Mouse (Mus musculus) liver, embryonic 16.5 days (tissue): Measurements from ENCODE around the gene Tgfb2. TPM values are rescaled to one million over a fixed set of nuclear protein-coding genes. Genes with fewer than 3 reads are reported as not detected.

Experiments
- ATAC-seq: fragments of 200-750 bp; cut with Nextera tagmentation; 2 replicates; pipeline ENCODE4 v1.8.0; 2017; ENCODE audit warnings: low read depth, mild to moderate bottlenecking, moderate number of reproducible peaks, moderate library complexity
- H3K27ac ChIP-seq: fragments of 300-500 bp; sonication (generic); 2 replicates; pipeline ENCODE4 v1.5.1; 2014; ENCODE audit warnings: mild to moderate bottlenecking, low read length
- H3K27me3 ChIP-seq: fragments of 300-500 bp; sonication (generic); 2 replicates; pipeline ENCODE4 v1.6.1; 2014; ENCODE audit warnings: low read depth, low read length, mixed read lengths; ENCODE audit not compliant: control insufficient read depth, insufficient read depth
- H3K36me3 ChIP-seq: fragments of 300-500 bp; sonication (generic); 2 replicates; pipeline ENCODE4 v1.6.1; 2014; ENCODE audit warnings: mild to moderate bottlenecking; ENCODE audit not compliant: control insufficient read depth, insufficient read depth
- H3K4me1 ChIP-seq: fragments of 300-500 bp; sonication (generic); 2 replicates; pipeline ENCODE4 v1.6.1; 2014; ENCODE audit warnings: low read depth, low read length, mixed read lengths; ENCODE audit not compliant: control insufficient read depth
- H3K4me2 ChIP-seq: fragments of 300-500 bp; sonication (generic); 2 replicates; pipeline ENCODE4 v1.6.1; 2014; ENCODE audit warnings: low read depth, low read length, mixed read lengths
- H3K4me3 ChIP-seq: fragments of 300-500 bp; sonication (generic); 2 replicates; pipeline ENCODE4 v1.5.1; 2014; ENCODE audit warnings: low read depth, mild to moderate bottlenecking, low read length
- H3K9ac ChIP-seq: fragments of 300-500 bp; sonication (generic); 2 replicates; pipeline ENCODE4 v1.6.1; 2014; ENCODE audit warnings: low read depth, low read length
- H3K9me3 ChIP-seq: fragments of 300-500 bp; sonication (generic); replicated peaks from 2 replicates; pipeline ENCODE4 v1.6.1; 2016; ENCODE audit warnings: low read length; ENCODE audit not compliant: control insufficient read depth
- WGBS: fragments of 180-500 bp; shearing (Covaris S2); extraction: QIAGEN DNeasy Blood & Tissue Kit; methylation state at CpG from one replicate; pipeline ENCODE4 v1.1.7; 2014; ENCODE audit not compliant: insufficient replicate concordance; 5-methylcytosine and 5-hydroxymethylcytosine counted together
- polyA plus RNA-seq: library from polyadenylated mRNA; unstranded; fragments of >200 nt; fragmentation: Nextera tagmentation; extraction: Ambion mirVana; gene quantifications from 2 replicates; pipeline ENCODE4 v1.2.1, GENCODE M21; 2015

Gene Tgfb2
- polyA plus RNA-seq, 1 experiment from 2014 or later: 1.7 TPM

- no peak overlapping the region for H3K27ac ChIP-seq
- no peak overlapping the region for H3K4me2 ChIP-seq
- H3K4me1 ChIP-seq: no peaks in the 10 kb centered on the region
- no peak overlapping the region for H3K4me3 ChIP-seq
- H3K27me3 ChIP-seq: no peaks in the 10 kb centered on the region
- no peak overlapping the region for H3K9ac ChIP-seq
- no peaks in the 10 kb centered on the region for H3K36me3 ChIP-seq
- ATAC-seq: no peak
- H3K9me3 ChIP-seq: no peaks in the 10 kb centered on the region
- WGBS: 76% methylated on average over 2 of the region's 2 CpGs
These were observed 94.4 kb downstream of the Tgfb2 start for GRCm38 (mm10) chr1:186611371-186611770.

GRCm38 (mm10) chr1:186610481-186610880 lies 95.3 kb downstream of the Tgfb2 start:
- Histone ChIP-seq H3K4me3 (no peak overlapping the region), H3K4me2 (no peak overlapping the region), H3K4me1 (no peaks in the 10 kb centered on the region), H3K9ac (no peak overlapping the region), H3K27me3 (no peaks in the 10 kb centered on the region), H3K27ac (no peak overlapping the region), H3K36me3 (no peaks in the 10 kb centered on the region), H3K9me3 (no peaks in the 10 kb centered on the region)
- 59% methylated on average over 5 of the region's 5 CpGs for WGBS
- ATAC-seq: no peak

- no peak overlapping the region for H3K27ac ChIP-seq
- H3K27me3 ChIP-seq: no peaks in the 10 kb centered on the region
- no peak for ATAC-seq
- no peak overlapping the region for H3K4me3 ChIP-seq
- H3K4me2 ChIP-seq: no peak overlapping the region
- no peaks in the 10 kb centered on the region for H3K36me3 ChIP-seq
- H3K9ac ChIP-seq: no peak overlapping the region
- no peaks in the 10 kb centered on the region for H3K9me3 ChIP-seq
- WGBS: 37% methylated on average over 9 of the region's 10 CpGs
- H3K4me1 ChIP-seq: no peaks in the 10 kb centered on the region
These were observed 96.0 kb downstream of the Tgfb2 start for GRCm38 (mm10) chr1:186609793-186610233.

- WGBS: 72% methylated on average over 3 of the region's 3 CpGs
- no peak overlapping the region for H3K4me2 ChIP-seq
- ATAC-seq: no peak
- no peak overlapping the region for H3K27ac ChIP-seq
- H3K9ac ChIP-seq: no peak overlapping the region
- no peaks in the 10 kb centered on the region for H3K9me3 ChIP-seq
- no peak overlapping the region for H3K4me3 ChIP-seq
- no peaks in the 10 kb centered on the region for H3K4me1 ChIP-seq
- no peaks in the 10 kb centered on the region for H3K27me3 ChIP-seq
- no peaks in the 10 kb centered on the region for H3K36me3 ChIP-seq
These were observed 97.7 kb downstream of the Tgfb2 start for GRCm38 (mm10) chr1:186608116-186608515.

- Histone ChIP-seq H3K4me2 (no peak overlapping the region), H3K27me3 (no peaks in the 10 kb centered on the region), H3K4me3 (no peak overlapping the region), H3K9ac (no peak overlapping the region), H3K4me1 (no peaks in the 10 kb centered on the region), H3K9me3 (no peaks in the 10 kb centered on the region), H3K27ac (no peak overlapping the region), H3K36me3 (no peaks in the 10 kb centered on the region)
- 54% methylated on average over 2 of the region's 2 CpGs for WGBS
- ATAC-seq: no peak
These were observed 100.2 kb downstream of the Tgfb2 start for GRCm38 (mm10) chr1:186605635-186606034.

- no peak overlapping the region for H3K4me2 ChIP-seq
- no peak overlapping the region for H3K4me3 ChIP-seq
- no peaks in the 10 kb centered on the region for H3K9me3 ChIP-seq
- ATAC-seq: no peak
- WGBS: 56% methylated on average over 5 of the region's 5 CpGs
- no peak overlapping the region for H3K9ac ChIP-seq
- no peaks in the 10 kb centered on the region for H3K36me3 ChIP-seq
- no peak overlapping the region for H3K27ac ChIP-seq
- no peaks in the 10 kb centered on the region for H3K4me1 ChIP-seq
- no peaks in the 10 kb centered on the region for H3K27me3 ChIP-seq
These were observed 101.7 kb downstream of the Tgfb2 start for GRCm38 (mm10) chr1:186604124-186604523.

- Histone ChIP-seq H3K27me3 (no peaks in the 10 kb centered on the region), H3K27ac (no peak overlapping the region), H3K36me3 (no peaks in the 10 kb centered on the region), H3K9me3 (no peaks in the 10 kb centered on the region), H3K4me3 (no peak overlapping the region), H3K9ac (no peak overlapping the region), H3K4me1 (no peaks in the 10 kb centered on the region), H3K4me2 (no peak overlapping the region)
- WGBS: 47% methylated on average over 2 of the region's 2 CpGs
- no peak for ATAC-seq
These were observed 117.6 kb downstream of the Tgfb2 start for GRCm38 (mm10) chr1:186588226-186588625.

GRCm38 (mm10) chr1:186587065-186587804 lies 118.6 kb downstream of the Tgfb2 start:
- no peak for ATAC-seq
- Histone ChIP-seq H3K9ac (no peak overlapping the region), H3K27me3 (no peaks in the 10 kb centered on the region), H3K36me3 (no peaks in the 10 kb centered on the region), H3K4me3 (no peak overlapping the region), H3K27ac (no peak overlapping the region), H3K9me3 (no peaks in the 10 kb centered on the region), H3K4me1 (no peaks in the 10 kb centered on the region), H3K4me2 (no peak overlapping the region)
- WGBS: 61% methylated on average over 8 of the region's 8 CpGs

GRCm38 (mm10) chr1:186585571-186586164 lies 120.1 kb downstream of the Tgfb2 start:
- Histone ChIP-seq H3K9me3 (no peaks in the 10 kb centered on the region), H3K9ac (no peak overlapping the region), H3K27me3 (no peaks in the 10 kb centered on the region), H3K4me3 (no peak overlapping the region), H3K36me3 (no peaks in the 10 kb centered on the region), H3K4me2 (no peak overlapping the region), H3K4me1 (no peaks in the 10 kb centered on the region), H3K27ac (no peak overlapping the region)
- ATAC-seq: no peak
- whole genome bisulfite sequencing: 41% methylated on average over 2 of the region's 2 CpGs
